Mouse (Mus musculus) stomach, postnatal 0 days (tissue): ENCODE measurements around the gene Trim44.

Experiments used
- CTCF ChIP-seq: IDR thresholded peaks from 2 replicates; pipeline ENCODE4 v1.5.1; 2016; ENCODE audit warnings: antibody characterized with exemption, low read depth, mild to moderate bottlenecking, moderate library complexity
- EP300 ChIP-seq: optimal IDR thresholded peaks from 2 replicates; pipeline ENCODE3; 2016; ENCODE audit warnings: antibody characterized with exemption

DNA sequence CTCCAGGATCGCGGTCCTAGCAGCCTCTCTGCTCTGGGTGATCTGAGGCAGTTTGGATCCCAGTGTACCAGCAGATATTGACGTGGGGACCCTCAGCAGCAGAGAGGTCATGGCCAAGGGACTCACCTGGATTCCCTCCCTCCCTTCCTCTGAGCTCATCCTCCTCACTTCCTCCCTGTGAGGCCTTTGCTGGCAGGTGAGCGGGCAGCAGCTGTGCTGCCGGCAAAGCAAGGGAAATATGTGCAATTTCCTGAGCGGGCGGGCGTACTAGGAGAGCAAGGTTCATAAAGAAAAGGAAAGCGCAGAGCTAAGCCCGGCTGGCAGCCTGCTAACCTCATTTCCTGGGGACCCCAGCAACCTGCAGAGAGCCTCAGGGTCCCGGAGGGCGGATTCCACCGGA lies 148.5 kb downstream of the Trim44 start:
- TF ChIP-seq EP300 = no peak
- TF ChIP-seq CTCF = no peak
